Mouse (Mus musculus): Measurements from ENCODE around the gene Mboat1. TPM values are rescaled to one million over a fixed set of nuclear protein-coding genes. Genes with fewer than 3 reads are reported as not detected.

Gene Mboat1
- polyA plus RNA-seq, 1 experiment from 2014 or later, result 6.8 TPM

- H3K27me3 ChIP-seq, result no peaks in the 10 kb centered on the region
- no peaks in the 10 kb centered on the region for H3K9me3 ChIP-seq
- no peaks in the 10 kb centered on the region for H3K36me3 ChIP-seq
- H3K27ac ChIP-seq, result no peak overlapping the region
- no peak overlapping the region for H3K9ac ChIP-seq (replicated peaks)
- H3K4me3 ChIP-seq (replicated peaks), result no peak overlapping the region
- ATAC-seq (ENCODE audit: insufficient number of reproducible peaks, insufficient read depth, low FRiP score, low TSS enrichment, low read depth), result peak; percentile 31; the same call in 1 of the 2 replicates
- no peaks in the 10 kb centered on the region for H3K4me1 ChIP-seq (replicated peaks)
- no peak overlapping the region for H3K4me2 ChIP-seq
- WGBS, result 16% methylated on average over 6 of the region's 6 CpGs
These were observed 135.9 kb downstream of the Mboat1 start for GRCm38 (mm10) chr13:30272040-30272686.

Other genes starting within 250 kb of the Mboat1 start
- gene E2f3, start 150.4 kb upstream of the Mboat1 start, polyA plus RNA-seq (2016; fragmentation: Nextera tagmentation; extraction: Ambion mirVana), result 20.5 and 22.5 TPM in 2 replicates
- 2.9 and 3.0 TPM in 2 replicates for gene Agtr1a, start 200.0 kb downstream of the Mboat1 start, polyA plus RNA-seq (2016; fragmentation: Nextera tagmentation; extraction: Ambion mirVana)